Mouse (Mus musculus) right cerebral cortex, adult 2 months (tissue): ENCODE measurements around the gene Tbc1d10b.
"Not testable (repeated sequence)": the region's sequence is repeated elsewhere in the genome, so short reads cannot be mapped to it uniquely, and the experiment has no call there.

Source experiments
- DNase-seq, 2 experiments: peaks; one replicate each; pipeline ENCODE4 v3.0.0; 2021 to 2022; ENCODE audit warnings: low spot score in 2 of 2

Gene Tbc1d10b

GRCm38 (mm10) chr7:127208295-127208552 is at the start of gene Tbc1d10b:
Gene Tbc1d10b, minus strand, starts transcription at chr7:127208468.
- DNase-seq, result peak in 1 of 2 experiments; percentile 37

GRCm38 (mm10) chr7:127256518-127256917 is 48.2 kb upstream of the Tbc1d10b start:
- DNase-seq, result no peak

DNA sequence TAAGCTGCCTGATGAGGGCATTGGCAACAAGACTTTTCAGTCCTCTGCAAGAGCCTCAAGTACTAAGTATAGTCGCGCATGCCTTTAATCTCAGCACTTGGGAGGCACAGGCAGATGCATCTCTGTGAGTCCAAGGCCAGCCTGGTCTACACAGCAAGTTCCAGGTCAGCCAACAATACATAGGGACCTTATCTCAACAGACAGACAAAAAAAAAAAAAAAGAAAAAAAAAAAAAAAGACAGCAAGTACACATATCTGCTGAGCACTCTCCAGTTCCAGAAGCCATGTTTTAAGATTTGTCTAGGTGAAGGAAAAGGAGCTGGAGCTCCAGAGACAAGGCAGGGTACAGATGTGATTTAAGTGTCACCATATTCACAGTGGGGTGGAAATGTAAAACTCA is 47.7 kb upstream of the Tbc1d10b start:
- no peak for DNase-seq

DNA sequence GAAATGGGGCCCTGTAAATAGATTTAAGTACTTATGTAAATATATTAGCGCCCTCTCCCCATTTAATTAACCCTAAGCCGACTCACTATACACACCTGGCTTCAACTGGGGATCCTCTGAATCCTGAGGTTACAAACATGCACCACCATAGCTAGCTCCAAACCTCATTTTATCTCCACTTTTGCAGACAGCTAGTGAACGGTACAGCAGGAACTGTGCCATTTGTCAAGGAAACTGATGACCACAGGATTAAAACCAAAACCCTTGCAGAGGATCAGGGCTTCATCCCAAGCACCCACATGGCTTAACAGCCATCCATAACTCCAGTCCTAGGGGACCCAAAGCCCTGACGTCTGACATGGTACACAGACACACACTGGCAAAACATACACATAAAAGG is 46.7 kb upstream of the Tbc1d10b start:
- DNase-seq, result no peak

GRCm38 (mm10) chr7:127253821-127254769 is 45.8 kb upstream of the Tbc1d10b start:
- peak; percentile 94 for DNase-seq

- DNase-seq, result no peak
Measured at GRCm38 (mm10) chr7:127253341-127253740, 45.1 kb upstream of the Tbc1d10b start.

DNA sequence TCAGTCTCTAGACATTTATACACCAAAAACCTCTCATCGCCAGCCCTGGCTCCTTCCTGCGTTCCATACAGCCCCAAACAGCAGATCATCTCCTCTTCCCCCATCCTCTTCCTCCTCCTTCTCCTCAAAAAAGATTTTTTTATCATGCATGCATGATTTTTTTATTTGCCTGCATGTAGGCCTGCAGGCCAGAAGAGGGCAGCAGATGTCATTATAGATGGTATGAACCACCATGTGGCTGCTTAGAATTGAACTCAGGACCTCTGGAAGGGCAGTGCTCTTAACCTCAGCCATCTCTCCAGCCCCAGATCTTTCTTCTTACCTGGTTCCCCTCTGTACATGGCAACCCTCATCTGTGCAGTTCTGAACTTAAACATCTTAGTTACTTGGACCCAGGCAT is 44.1 kb upstream of the Tbc1d10b start:
- no peak for DNase-seq

GRCm38 (mm10) chr7:127250511-127250910 is 42.2 kb upstream of the Tbc1d10b start:
- DNase-seq, result not testable (repeated sequence)

GRCm38 (mm10) chr7:127244658-127245510 is 36.6 kb upstream of the Tbc1d10b start:
- DNase-seq, result no peak

GRCm38 (mm10) chr7:127243870-127244657 is 35.8 kb upstream of the Tbc1d10b start, which contains the start of gene Zfp771:
Gene Zfp771, plus strand, starts transcription at chr7:127244274.
- DNase-seq, result peak; percentile 89 to 93

DNA sequence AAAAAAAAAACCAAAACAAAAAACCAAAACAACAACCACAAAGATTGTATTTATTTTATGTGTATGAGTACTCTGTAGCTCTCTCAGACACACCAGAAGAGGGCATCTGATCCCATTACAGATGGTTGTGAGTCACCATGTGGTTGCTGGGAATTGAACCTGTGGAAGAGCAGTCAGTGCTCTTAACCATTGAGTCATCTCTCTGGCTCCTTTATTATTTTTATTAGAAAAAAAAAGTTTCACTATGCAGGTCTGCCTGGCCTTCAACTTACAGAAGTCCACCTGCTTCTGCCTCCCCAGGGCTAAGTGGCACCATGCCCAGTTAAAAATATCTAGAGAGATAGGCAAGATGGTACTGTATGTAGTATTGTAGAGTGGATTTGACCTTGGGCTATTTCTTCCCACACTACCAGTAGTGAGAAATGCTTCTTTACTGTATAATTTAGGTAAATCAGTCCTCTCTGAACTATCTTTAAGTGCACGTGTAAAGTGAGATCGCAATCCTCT is 35.1 kb upstream of the Tbc1d10b start:
- DNase-seq, result no peak

GRCm38 (mm10) chr7:127234777-127235176 is 26.5 kb upstream of the Tbc1d10b start:
- no peak for DNase-seq

GRCm38 (mm10) chr7:127233765-127234164 is 25.5 kb upstream of the Tbc1d10b start:
- DNase-seq, result no peak

DNA sequence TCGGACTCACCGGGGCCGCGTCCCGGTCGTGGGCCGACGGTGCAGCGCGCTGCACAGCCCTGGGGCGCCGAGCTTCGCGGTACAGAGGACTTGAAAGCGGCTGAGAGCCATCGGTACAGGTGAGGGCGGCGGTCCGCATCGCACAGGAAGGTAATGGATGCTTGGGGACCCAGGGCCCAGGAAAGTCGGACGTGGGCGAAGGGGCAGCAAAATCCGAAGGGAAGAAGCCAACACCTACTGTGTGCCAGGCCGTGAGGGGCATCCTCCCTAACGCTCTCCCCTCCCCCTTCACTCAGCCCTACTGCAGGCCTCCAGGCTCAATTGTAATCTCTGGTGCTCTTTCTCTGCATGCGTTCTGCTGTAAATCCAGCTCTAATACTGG is 25.1 kb upstream of the Tbc1d10b start:
- DNase-seq, result peak in 1 of 2 experiments; percentile 47

DNA sequence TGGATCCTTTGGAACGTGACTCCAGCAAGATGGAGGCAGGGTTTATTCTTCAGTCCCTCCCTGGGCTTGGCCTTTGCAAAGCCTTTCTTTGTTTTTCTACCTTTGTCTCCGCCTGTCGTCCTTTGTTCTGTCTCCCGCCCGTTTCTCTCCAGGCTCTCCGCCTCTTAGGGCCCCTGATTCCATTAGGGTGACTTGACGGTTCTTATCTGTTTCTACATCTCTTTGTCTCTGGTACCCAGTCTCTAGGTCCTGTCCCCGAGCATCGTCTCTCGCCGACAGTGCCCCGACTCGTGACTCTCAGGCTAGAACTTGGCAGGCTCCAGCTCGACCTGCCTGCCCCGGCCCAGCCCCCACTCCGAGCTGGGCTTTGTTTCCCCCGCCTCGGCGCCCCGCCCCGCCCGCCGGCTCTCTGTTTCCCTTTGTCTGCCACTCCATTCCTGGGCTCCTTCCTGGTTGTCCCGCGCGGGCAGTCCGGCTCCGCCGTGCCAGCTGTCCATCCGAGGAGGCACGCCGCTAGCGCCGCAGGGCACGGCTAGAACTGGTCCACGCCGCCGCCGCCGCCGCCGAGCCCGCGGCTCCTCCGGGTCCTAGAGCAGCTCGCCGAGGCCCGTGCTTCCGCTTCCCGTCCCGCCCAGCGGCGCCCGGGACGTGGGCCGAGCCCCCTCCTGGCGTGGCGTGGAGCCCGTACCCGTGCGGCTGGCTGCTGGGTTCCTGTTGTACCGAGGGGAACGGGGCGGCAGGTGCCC is 24.5 kb upstream of the Tbc1d10b start, which contains the start of the genes Zfp553 and Sept1:
Gene Zfp553, plus strand, starts transcription at position 440 of the 746 bp plus-strand sequence.
Gene Sept1, minus strand, starts transcription at position 509 of the 746 bp plus-strand sequence.
- peak; percentile 79 to 86 for DNase-seq

DNA sequence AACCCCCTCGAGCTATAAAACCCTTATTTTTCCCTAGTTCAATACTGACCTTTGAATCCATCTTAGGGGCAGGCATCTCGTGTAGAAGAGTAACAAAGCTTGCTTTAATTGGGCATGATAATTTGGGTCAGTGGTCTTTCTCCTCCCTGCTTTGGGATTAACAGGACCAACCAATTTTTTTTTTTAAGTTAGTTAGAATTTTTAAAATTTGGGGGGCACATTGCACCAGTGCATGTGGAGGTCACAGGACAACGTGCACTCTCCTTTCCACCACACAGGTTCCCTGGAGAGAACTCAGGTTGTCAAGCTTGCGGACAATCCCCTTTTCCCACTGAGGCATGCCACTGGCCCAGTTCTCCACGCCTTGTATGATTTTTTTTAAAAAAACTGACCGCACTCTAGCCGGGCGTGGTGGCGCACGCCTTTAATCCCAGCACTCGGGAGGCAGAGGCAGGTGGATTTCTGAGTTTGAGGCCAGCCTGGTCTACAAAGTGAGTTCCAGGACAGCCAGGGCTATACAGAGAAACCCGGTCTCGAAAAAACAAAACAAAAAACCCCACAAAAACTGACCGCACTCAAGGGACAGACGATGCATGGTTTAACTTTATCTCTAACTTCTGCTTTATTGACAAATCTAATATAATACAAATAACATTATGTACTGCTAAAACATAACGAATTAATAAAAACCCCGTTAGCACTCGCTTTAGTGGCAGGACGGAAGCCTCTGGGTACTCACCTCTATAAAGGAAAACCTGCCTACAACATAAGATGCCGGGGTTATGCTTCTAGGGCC is 23.8 kb upstream of the Tbc1d10b start:
- DNase-seq, result no peak

GRCm38 (mm10) chr7:127231376-127231775 is 23.1 kb upstream of the Tbc1d10b start:
- no peak for DNase-seq

- DNase-seq, result peak; percentile 87 to 89
Measured at GRCm38 (mm10) chr7:127228615-127229303, 20.5 kb upstream of the Tbc1d10b start.
